Mouse (Mus musculus) central nervous system, embryonic 18 days (tissue): Measurements from ENCODE around the gene Dzip3. TPM values are rescaled to one million over a fixed set of nuclear protein-coding genes. Genes with fewer than 3 reads are reported as not detected.

Experiments
- polyA plus RNA-seq: library from polyadenylated mRNA; depleted of rRNA; stranded (reverse); fragments of >200 nt; gene quantifications from 2 replicates; pipeline ENCODE4 v1.2.3, GENCODE M21; 2012; rRNA removed

Dzip3 gene
- polyA plus RNA-seq, result 108 and 115 TPM in 2 replicates

GRCm38 (mm10) chr16:48993559-48994342, at the start of gene Dzip3, which contains the start of gene Cip2a:
TSS of gene Dzip3 (minus strand) at chr16:48994165.
TSS of gene Cip2a (plus strand) at chr16:48994185.

Other genes starting within 250 kb of the Dzip3 start
- gene Trat1, start 222.1 kb downstream of the Dzip3 start, polyA plus RNA-seq, result 0.25 and 0.36 TPM in 2 replicates
- gene Retnlb, start 177.3 kb downstream of the Dzip3 start, polyA plus RNA-seq, result not detected in 2 replicates
- 0.21 TPM in 1 of 2 replicates, not detected in the other for gene Retnla, start 151.6 kb downstream of the Dzip3 start, polyA plus RNA-seq
- gene Retnlg, start 121.5 kb downstream of the Dzip3 start, polyA plus RNA-seq, result 1.1 TPM in 1 of 2 replicates, not detected in the other
- gene Cip2a, start within 50 bp of the Dzip3 start, polyA plus RNA-seq, result 8.7 and 9.2 TPM in 2 replicates
- 0.06 and 0.09 TPM in 2 replicates for gene Myh15, start 63.3 kb upstream of the Dzip3 start, polyA plus RNA-seq